Mouse (Mus musculus) urinary bladder, postnatal 10 days (tissue): Measurements from ENCODE around the gene Mllt1.
"Not testable (repeated sequence)": the region's sequence is repeated elsewhere in the genome, so short reads cannot be mapped to it uniquely, and the experiment has no call there.

Experiments
- DNase-seq: peaks from one replicate; pipeline ENCODE4 v3.0.0; 2022; ENCODE audit warnings: low spot score

The Mllt1 gene

DNA sequence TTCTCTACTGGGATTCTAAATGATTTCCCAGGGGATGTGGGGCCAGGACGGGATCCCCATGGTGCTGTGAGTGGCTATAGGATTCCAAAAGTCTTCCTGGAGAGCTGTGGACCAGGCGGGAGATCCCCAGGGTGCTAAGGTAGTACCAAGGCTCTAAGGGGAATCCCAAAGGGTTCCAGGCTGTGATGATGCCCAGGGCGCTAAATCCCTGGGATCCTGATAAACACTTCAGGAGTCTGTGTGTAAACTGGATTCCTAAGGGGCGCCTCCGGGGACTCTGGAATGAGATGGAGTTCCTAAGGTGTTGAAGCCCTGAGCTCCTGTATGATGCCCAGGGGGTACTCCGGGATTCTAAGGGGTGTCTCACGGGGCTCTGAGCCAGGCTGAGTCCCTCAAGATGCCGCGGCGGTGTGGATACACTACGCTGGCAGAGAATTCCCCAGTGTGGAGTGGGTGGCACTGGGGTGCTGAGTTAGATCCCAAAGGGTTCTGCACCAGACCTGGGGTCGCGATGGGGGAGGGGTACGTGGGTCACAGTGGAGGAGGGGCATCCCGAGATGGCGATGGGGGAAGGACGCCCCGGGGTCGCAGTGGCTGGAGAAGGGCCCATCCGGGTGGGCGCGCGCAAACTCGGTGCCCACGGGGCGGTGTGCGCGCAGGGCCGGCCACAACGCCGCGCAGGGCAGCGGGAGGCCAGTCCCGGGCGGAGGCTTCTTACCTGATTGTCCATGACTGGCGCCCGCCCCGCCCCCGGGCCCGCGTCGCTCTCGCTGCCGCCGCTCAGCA lies 477 bp downstream of the Mllt1 start:
- DNase-seq: no peak

DNA sequence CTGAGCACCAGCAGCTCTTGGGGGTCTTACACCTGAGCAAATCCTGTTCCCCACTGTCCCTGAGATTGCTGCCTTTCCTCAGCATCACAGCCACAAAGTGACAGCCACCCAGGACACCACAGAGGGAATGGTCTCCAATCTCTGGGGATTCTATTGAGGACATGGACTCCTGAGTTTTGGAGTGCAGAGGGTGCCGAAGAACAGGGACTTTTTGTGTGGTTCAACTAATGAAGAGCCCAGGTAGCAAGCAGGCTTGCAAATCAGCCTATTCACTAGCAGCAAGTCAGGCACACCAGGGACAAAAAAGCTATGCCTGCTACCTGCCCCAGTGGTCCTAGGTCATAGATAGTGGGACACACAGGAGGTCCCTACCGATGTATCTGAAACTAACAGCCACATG lies 1.8 kb downstream of the Mllt1 start:
- DNase-seq: no peak

GRCm38 (mm10) chr17:56930026-56930425 lies 5.2 kb downstream of the Mllt1 start:
- no peak for DNase-seq

DNA sequence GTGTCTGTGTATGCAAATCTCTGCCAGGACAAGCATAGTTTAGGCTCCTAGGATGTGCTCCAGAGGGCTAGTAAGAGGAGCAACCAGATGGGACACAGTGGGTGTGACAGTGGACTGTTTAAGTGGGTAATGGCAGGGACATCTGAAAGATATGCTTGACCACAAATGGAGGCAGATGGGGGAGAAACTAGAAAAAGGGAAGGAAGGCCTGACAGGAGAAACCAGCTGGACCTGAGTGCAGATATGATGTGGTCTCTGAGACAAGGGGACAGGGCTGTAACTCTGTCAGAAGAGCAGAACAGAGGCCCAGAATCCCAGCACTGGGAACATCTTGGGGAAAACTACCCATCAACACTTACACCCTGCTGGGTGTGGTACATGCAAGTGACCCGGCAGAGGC lies 5.7 kb downstream of the Mllt1 start:
- DNase-seq: no peak

- DNase-seq: no peak
These were observed 6.1 kb downstream of the Mllt1 start for GRCm38 (mm10) chr17:56929101-56929500.

DNA sequence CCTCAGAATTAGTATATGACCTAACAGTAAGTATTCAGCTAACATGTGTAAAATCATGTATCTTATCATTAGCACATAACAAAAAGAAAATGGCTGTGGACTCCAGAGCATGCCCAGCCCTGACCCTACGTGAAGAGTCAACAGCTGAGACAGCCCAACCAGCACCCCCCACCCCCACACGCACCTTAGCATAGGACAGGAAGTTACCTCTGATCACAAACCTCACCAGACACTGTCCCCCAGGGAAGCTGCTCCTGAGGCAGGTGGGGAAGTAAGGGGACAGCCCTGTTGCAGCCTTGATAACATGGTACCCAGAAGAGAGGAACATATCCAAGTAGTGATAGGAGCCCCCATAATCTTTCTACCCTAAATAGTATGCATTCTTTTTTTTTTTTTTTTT lies 9.2 kb downstream of the Mllt1 start:
- no peak for DNase-seq

DNA sequence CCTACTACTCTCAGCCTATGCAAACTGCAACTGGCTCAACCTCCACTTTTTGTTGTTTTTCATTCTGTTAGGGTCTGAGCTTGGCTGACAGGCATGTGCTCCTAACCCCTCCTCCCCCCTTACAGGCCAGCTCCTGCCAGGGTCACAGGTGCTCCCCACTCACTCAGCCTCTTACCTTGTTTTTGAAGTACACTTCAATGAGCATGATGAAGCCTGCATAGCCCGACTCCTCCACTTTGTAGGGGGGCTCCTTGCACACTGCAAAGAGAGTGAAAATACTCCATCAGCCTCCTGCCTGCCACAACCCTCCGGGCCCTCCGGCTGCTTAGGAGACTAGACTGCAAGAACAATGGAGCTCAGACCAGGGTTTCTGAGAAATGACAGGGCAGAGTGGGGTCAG lies 15.5 kb downstream of the Mllt1 start:
- DNase-seq: no peak

DNA sequence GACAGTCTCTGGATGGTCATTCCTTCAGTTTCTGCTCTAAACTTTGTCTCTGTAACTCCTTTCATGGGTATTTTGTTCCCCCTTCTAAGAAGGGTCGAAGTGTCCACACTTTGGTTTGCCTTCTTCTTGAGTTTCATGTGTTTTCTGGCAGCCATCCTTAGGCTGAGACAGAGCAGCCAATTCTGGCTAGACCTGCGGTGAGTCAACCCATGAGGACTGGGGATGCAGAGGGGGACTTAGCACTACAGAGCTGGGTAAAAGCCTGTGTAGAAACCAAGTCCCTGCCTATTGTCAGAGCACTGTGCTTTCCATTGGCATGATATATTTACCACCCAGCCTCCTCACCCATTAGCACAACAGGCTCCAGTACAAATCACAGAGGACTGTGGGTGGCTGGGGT lies 18.0 kb downstream of the Mllt1 start:
- DNase-seq: no peak

DNA sequence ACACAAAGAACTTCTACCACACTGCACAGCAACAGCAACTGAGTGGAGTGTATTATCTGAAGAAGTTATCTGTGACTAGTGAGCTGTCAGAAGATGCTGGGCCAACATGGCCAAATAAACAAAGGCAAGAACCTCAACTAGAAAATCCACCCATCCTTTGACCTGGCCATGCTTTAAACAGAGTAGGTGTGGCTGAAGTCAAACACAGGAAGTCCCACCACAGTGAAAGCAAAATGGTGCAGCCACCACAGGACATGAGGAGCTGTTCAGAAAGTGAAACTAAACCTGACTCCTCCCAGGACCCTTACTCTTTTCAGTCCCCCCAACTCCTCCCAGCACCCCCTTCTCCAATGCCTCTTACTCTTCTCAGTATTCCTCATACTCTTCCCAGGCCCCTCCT lies 21.8 kb downstream of the Mllt1 start:
- DNase-seq: no peak

DNA sequence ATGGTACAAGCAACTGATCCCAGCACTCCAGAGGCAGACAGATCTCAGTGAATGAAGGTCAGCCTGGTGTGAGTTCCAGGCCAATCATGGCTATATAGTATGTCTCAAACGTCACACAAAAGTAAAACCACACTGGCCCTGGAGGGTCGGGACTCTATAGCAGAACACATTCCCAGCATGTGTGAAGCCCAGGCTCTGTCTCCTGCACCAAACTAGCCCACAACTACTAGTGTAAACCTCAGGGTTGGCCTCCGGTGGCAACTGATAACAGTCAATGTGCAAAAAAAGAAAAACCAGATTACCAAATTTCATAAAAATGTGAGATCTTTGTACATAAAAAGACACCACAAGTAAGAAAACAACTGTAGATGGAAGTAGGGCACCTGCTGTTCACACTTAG lies 22.2 kb downstream of the Mllt1 start:
- DNase-seq: no peak

GRCm38 (mm10) chr17:56909764-56910163 lies 25.5 kb downstream of the Mllt1 start:
- not testable (repeated sequence) for DNase-seq

GRCm38 (mm10) chr17:56907887-56908286 lies 27.3 kb downstream of the Mllt1 start:
- no peak for DNase-seq

DNA sequence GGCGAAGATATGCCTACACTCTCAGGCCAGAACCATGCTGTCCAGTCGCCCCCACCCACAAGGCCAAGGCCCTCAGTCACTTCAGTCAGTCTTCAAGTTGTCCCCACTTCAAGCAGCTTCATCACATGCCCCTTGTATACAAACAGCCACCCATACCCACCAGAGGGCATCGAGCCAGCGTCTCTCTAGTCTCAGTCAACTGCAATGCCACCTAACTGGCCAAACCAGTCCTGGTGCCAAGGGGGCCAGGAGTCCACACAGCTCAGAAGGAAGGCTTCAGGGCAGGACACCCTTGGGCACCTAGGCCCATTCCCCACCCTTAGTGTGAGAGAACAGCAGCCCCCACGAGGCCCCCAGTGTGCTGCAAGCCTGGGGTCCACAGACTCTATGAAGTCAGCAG lies 28.1 kb downstream of the Mllt1 start:
- DNase-seq: peak; percentile 36

- DNase-seq: no peak
These were observed 29.0 kb downstream of the Mllt1 start for GRCm38 (mm10) chr17:56906166-56906565.

GRCm38 (mm10) chr17:56902698-56903097 lies 32.5 kb downstream of the Mllt1 start:
- no peak for DNase-seq

- DNase-seq: peak; percentile 53
These were observed 37.5 kb downstream of the Mllt1 start for GRCm38 (mm10) chr17:56897630-56898195.

DNA sequence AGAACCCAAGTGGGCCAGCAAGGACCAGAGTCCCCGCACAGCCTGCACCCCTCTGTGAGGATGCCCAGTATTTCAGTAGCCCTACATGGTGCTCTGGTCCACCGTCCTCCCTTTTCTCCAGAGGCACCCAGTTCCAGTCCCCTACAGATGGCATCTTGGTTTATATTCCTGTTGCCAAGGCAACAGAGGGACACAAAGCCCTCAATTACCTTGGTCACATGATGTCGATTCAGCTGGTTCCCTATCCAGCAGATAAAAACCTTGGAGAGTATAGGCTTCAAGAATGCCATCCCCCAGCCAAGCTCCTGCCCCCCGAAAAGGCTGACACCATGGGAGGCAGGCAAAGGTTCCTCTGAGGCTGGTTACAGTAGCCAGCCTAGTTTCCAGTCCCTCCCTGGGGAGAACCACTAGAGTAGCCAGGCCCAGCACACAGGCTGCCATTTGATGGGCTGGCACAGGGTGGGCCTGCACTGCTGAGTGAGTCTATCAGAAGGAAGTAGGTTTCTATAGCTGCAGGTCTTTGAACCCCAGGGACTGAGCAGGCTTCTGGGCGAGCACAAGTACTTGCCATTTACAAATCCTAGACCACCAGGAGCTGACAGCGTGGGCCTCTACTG lies 38.6 kb downstream of the Mllt1 start:
- DNase-seq: no peak

DNA sequence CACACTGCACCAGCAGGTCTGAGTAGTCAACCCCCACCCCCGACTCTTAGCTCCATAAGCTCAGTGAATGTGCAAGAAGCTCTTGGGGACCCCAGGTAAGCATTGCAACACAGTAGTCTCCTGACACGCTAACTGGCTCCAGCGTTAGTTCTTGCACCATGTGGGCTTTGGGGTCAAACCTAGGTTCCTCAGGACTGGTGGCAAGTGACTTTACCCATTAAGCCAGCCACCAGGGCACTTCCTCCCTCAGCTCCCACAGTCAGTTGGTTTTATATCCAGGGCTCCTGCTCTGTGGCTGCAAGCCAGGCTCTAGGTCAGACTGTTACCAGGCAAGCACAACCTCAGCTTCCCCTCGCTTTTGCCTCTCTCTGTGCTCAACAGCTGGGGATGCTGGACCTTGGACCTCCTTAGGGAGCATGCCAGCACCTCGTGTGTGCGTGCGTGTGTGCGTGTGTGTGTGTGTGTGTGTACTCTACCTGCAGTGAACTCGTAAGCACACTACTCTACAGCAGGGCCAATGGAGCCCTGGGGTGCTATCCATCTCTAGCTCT lies 39.8 kb downstream of the Mllt1 start:
- no peak for DNase-seq

DNA sequence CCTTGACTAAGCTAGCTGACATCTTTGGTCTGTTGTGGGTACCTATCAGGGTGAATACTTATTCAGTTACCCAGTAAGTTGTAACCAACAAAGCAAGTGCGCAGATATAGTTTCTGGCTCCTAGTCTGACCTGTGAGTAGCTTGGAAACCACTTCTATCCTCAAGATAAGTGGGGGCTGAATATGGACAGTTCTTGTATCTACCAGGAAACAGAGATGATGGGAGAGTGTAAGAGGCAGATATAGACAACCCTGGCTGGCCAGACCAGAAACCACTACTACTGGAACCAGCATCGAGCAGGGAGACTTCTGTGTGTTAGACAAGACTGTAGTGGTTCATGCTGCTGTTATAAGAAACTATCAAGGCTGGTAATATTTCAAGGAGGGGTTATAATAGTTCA lies 45.2 kb downstream of the Mllt1 start:
- DNase-seq: no peak

- no peak for DNase-seq
These were observed 47.2 kb downstream of the Mllt1 start for GRCm38 (mm10) chr17:56888050-56888449.

DNA sequence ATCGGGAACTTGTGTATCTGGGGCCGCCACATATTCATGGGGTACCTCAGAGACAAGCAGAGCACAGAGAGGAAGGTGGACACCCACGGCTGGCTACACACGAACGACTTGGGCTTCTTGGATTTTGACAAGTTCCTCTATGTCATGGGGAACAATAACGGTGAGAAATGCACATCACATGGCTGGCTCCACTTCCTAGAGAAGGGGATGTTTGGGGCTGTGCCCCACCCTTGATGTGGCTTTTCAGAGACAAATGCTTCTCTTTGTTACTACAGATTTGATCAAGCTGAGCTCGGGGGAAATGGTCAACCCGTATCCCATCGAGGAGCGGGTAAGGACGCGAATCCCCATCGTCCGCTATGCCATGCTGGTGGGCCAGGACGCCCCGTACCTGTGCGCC lies 50.4 kb downstream of the Mllt1 start:
- no peak for DNase-seq

DNA sequence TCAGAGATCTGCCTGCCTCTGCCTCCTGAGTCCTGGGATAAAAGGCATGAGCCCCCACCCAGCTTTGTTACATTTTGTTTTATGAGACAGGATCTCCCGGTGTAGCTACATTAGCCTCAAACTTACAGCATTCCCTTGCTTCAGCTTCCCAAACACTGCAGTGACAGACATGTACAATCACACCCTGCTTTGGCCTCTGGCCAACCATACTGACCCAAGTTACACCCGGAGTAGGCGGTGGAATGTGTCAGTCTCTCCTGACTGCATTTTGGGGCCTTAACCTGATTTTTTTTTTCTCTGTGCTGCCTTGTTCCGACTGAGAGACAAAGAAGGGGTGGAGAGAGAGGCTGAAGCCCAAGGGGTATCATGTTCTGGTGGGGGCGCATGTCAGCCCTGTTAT lies 50.9 kb downstream of the Mllt1 start:
- no peak for DNase-seq

DNA sequence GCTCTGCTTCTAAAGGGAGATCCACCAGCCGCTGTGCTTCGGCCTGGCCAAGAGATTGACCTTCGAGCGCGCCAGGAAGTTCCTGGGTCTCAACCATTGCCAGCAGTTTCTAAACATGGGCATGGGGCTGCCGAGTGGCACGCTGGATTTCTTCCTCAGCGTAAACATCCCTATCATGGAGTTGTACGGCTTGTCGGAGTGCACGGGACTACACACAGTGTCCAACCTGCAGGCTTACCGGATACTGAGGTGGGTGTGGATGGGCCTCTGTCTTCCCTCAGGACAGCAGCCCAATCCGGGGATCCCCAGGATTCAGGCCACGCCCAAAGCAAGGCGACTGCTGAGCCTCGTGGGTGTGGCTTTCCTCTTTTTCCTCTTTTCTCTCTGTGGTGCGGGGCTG lies 51.6 kb downstream of the Mllt1 start:
- no peak for DNase-seq
